18 mouse cellular contexts compared by ENCODE assay signal in the genomic region with DNA sequence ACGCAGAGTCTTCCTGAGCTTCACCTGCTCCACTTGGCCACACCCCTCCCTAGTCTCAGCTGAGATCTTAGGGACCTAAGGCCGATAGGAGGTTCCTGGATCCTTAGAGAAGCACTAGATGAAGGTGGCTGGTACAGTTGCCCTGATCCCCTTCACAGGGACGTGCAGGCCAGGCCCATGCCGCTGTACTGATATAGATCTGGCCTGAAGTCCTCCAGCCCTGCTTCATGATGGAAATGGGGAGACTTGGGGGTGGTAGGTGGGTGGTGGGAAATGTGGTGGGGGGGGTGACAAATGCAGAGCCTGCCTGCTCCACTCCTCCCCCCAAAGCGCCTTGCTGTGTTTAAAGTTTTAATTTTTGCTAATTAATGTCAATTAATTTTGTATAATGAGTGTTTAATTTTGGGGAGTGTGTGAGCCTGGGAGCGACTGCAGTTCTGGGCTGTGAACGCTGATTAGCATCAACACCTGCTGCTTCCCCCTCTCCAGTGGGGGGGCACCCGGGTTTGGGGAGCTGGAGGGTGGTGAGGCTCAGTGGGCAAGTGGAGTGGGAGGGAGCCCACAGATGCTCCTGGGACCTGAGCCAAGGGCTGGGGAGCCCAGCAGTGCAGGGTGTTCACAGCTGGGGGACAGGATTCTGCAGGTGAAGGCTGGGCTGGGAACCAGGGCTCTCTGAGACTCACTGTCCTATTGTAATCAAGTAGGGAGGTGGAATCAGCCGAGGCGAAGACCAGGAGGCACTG. TPM values are rescaled to one million over a fixed set of nuclear protein-coding genes. Genes with fewer than 3 reads are reported as not detected.
DNase-seq lines count a peak whose midpoint lies in the region; ATAC-seq and TF ChIP-seq lines count a peak whose summit lies in the region.
"Had no signal": no experiment of that assay in that cellular context is flagged by ENCODE, and none has a peak within 500 bp of the region (broad histone marks: within the 10 kb centered on the region; RNA-seq: fewer than 3 reads in every experiment).

No protein-coding gene starts in this region.

- WGBS in forebrain, postnatal 0 days, result 29% methylated on average over 10 of the region's 10 CpGs
- WGBS in liver, postnatal 0 days (ENCODE audit: insufficient replicate concordance), result 65% methylated on average over 10 of the region's 10 CpGs

- no peak overlapping the region for H3K4me3 ChIP-seq in forebrain, postnatal 0 days (ENCODE audit: low read depth, low read length)
- no peak overlapping the region for H3K4me3 ChIP-seq in liver, postnatal 0 days (ENCODE audit: low read depth, low read length)
- H3K4me3 ChIP-seq: erythroblast, embryonic 14.5 days; heart, embryonic 12.5 days; intestine, embryonic 15.5 days; limb, embryonic 13.5 days; neural tube, embryonic 13.5 days had no signal

- peak; percentile 74 for ATAC-seq in forebrain, postnatal 0 days
- ATAC-seq in megakaryocyte progenitor cell, adult 5-6 weeks (replicated peaks; ENCODE audit: poor library complexity), result no peak
- ATAC-seq in liver, postnatal 0 days, result no peak
- ATAC-seq: intestine, embryonic 15.5 days had no signal

- DNase-seq in layer of hippocampus, adult 11-12 months (ENCODE audit: low spot score), result peak; percentile 60
- no peak for DNase-seq in layer of hippocampus, postnatal 25 days (ENCODE audit: extremely low spot score in 1 of 2, low spot score in 1 of 2)
- DNase-seq in brain, adult 2 months (ENCODE audit: low read depth, low spot score), result peak; percentile 61
- peak; percentile 66 for DNase-seq in forebrain, postnatal 0 days
- DNase-seq in right cerebral cortex, postnatal 10 days (ENCODE audit: low spot score in 2 of 2), result peak; percentile 74 to 75
- no peak for DNase-seq in liver, postnatal 0 days
- no peak for DNase-seq in gastrocnemius, postnatal 25 days
- DNase-seq: kidney, postnatal 14 days had no signal

- H3K4me2 ChIP-seq in forebrain, postnatal 0 days (ENCODE audit: low read depth), result no peak overlapping the region
- no peak overlapping the region for H3K4me2 ChIP-seq in liver, postnatal 0 days (ENCODE audit: low read depth, low read length)
- H3K4me2 ChIP-seq: heart, embryonic 12.5 days; intestine, embryonic 15.5 days; limb, embryonic 13.5 days; neural tube, embryonic 13.5 days had no signal

- H3K9ac ChIP-seq in forebrain, postnatal 0 days, result no peak overlapping the region
- H3K9ac ChIP-seq in liver, postnatal 0 days (replicated peaks), result no peak overlapping the region
- H3K9ac ChIP-seq: heart, embryonic 12.5 days; intestine, embryonic 15.5 days; limb, embryonic 13.5 days; neural tube, embryonic 13.5 days had no signal

- H3K9me3 ChIP-seq in forebrain, postnatal 0 days (ENCODE audit: low read length), result no peaks in the 10 kb centered on the region
- H3K9me3 ChIP-seq in liver, postnatal 0 days (ENCODE audit: low read length), result no peaks in the 10 kb centered on the region
- H3K9me3 ChIP-seq: heart, embryonic 12.5 days; intestine, embryonic 15.5 days; limb, embryonic 13.5 days; neural tube, embryonic 13.5 days had no signal

- TF ChIP-seq EP300 in liver, postnatal 0 days (IDR thresholded peaks at IDR 0.05; ENCODE audit: low read depth), result no peak

- peak overlapping the region; percentile 64 for H3K27ac ChIP-seq in forebrain, postnatal 0 days (ENCODE audit: low read depth, low read length)
- H3K27ac ChIP-seq in liver, postnatal 0 days (ENCODE audit: low read depth), result no peak overlapping the region
- H3K27ac ChIP-seq: intestine, embryonic 15.5 days; limb, embryonic 13.5 days; neural tube, embryonic 13.5 days had no signal

- H3K4me1 ChIP-seq in forebrain, postnatal 0 days (ENCODE audit: insufficient read depth), result no peaks in the 10 kb centered on the region
- no peaks in the 10 kb centered on the region for H3K4me1 ChIP-seq in liver, postnatal 0 days (ENCODE audit: insufficient read depth)

- H3K36me3 ChIP-seq in forebrain, postnatal 0 days (ENCODE audit: insufficient read depth), result no peaks in the 10 kb centered on the region
- no peaks in the 10 kb centered on the region for H3K36me3 ChIP-seq in liver, postnatal 0 days (replicated peaks; ENCODE audit: insufficient read depth, low read length)
- H3K36me3 ChIP-seq: heart, embryonic 12.5 days; intestine, embryonic 15.5 days; limb, embryonic 13.5 days; neural tube, embryonic 13.5 days had no signal

- no peaks in the 10 kb centered on the region for H3K27me3 ChIP-seq in forebrain, postnatal 0 days (ENCODE audit: insufficient read depth, low read length)
- H3K27me3 ChIP-seq in liver, postnatal 0 days (ENCODE audit: insufficient read depth, low read length), result no peaks in the 10 kb centered on the region
- H3K27me3 ChIP-seq: intestine, embryonic 15.5 days; limb, embryonic 13.5 days; neural tube, embryonic 13.5 days had no signal

- no peak for TF ChIP-seq CTCF in forebrain, postnatal 0 days (IDR thresholded peaks at IDR 0.05; ENCODE audit: low read depth)
- no peak for TF ChIP-seq CTCF in liver, postnatal 0 days (IDR thresholded peaks at IDR 0.05; ENCODE audit: low read depth)

RNA-seq across cellular contexts. Expression of a gene that starts 50.5 kb away (rescaled TPM):
- total RNA-seq in layer of hippocampus, postnatal 25 days (2021), result 10 to 100 TPM; 19.5 to 20.5 TPM
- total RNA-seq in forebrain, postnatal 0 days (2014; rRNA removed), result 25.7 and 41.6 TPM in 2 replicates
- polyA plus RNA-seq in forebrain, postnatal 0 days (2015; fragmentation: Nextera tagmentation; extraction: Ambion mirVana), result 28.8 and 41.0 TPM in 2 replicates
- total RNA-seq in megakaryocyte progenitor cell, adult 5-6 weeks (2015), result not detected in 2 replicates
- total RNA-seq in megakaryocyte progenitor cell, adult 5-6 weeks (2017), result not detected in 2 replicates
- not detected in 2 replicates for polyA plus RNA-seq in liver, postnatal 0 days (2015; fragmentation: Nextera tagmentation; extraction: Ambion mirVana)
- total RNA-seq in gastrocnemius, postnatal 25 days (2021), result not detected
- total RNA-seq: adrenal gland, adult 2 months; gastrocnemius, postnatal 10 days had no signal
- polyA plus RNA-seq: adrenal gland, adult 2 months; erythroblast, embryonic 14.5 days; heart, embryonic 12.5 days; hindbrain, embryonic 11.5 days; intestine, embryonic 15.5 days; liver, embryonic 16.5 days; neural tube, embryonic 13.5 days had no signal

Comparison
In these comparisons a context has a peak if more than half of its experiments do, and no peak if none do; other contexts are left out.
1. DNase-seq: peak in layer of hippocampus, adult 11-12 months (single experiment), brain, adult 2 months (single experiment), forebrain, postnatal 0 days (single experiment) and right cerebral cortex, postnatal 10 days (2 of 2); none in layer of hippocampus, postnatal 25 days (0 of 2), liver, postnatal 0 days (single experiment) and gastrocnemius, postnatal 25 days (single experiment).
2. RNA of a gene that starts 50.5 kb away (total RNA-seq): 25.7 to 41.6 TPM in forebrain, postnatal 0 days and 19.5 to 20.5 TPM in layer of hippocampus, postnatal 25 days; not detected in megakaryocyte progenitor cell, adult 5-6 weeks and not detected in gastrocnemius, postnatal 25 days; every median in the first group is over 10 times any median in the second.